Mouse (Mus musculus) heart, embryonic 15.5 days (tissue): ENCODE measurements around the gene Cldn14. TPM values are rescaled to one million over a fixed set of nuclear protein-coding genes. Genes with fewer than 3 reads are reported as not detected.

ENCODE experiments used
- ATAC-seq: fragments of 200-750 bp; cut with Nextera tagmentation; replicated peaks from 2 replicates; pipeline ENCODE4 v1.8.0; 2017; ENCODE audit warnings: low read depth, moderate TSS enrichment; ENCODE audit not compliant: insufficient number of reproducible peaks, insufficient read depth, low FRiP score
- H3K27ac ChIP-seq: fragments of 300-500 bp; sonication (generic); 2 replicates; pipeline ENCODE4 v1.5.1; 2015; ENCODE audit warnings: mild to moderate bottlenecking, inconsistent platforms
- H3K27me3 ChIP-seq: fragments of 300-500 bp; sonication (generic); 2 replicates; pipeline ENCODE4 v1.6.1; 2015; ENCODE audit warnings: inconsistent platforms
- H3K36me3 ChIP-seq: fragments of 300-500 bp; sonication (generic); 2 replicates; pipeline ENCODE4 v1.6.1; 2015; ENCODE audit warnings: mild to moderate bottlenecking, inconsistent platforms
- H3K4me1 ChIP-seq: fragments of 300-500 bp; sonication (generic); replicated peaks from 2 replicates; pipeline ENCODE4 v1.6.1; 2015; ENCODE audit warnings: inconsistent platforms
- H3K4me2 ChIP-seq: fragments of 300-500 bp; sonication (generic); 2 replicates; pipeline ENCODE4 v1.6.1; 2015; ENCODE audit warnings: inconsistent platforms, mild to moderate bottlenecking, moderate library complexity
- H3K4me3 ChIP-seq: fragments of 300-500 bp; sonication (generic); 2 replicates; pipeline ENCODE4 v1.5.1; 2015; ENCODE audit warnings: mild to moderate bottlenecking, inconsistent platforms
- H3K9ac ChIP-seq: fragments of 300-500 bp; sonication (generic); 2 replicates; pipeline ENCODE4 v1.6.1; 2015; ENCODE audit warnings: mild to moderate bottlenecking, inconsistent platforms
- H3K9me3 ChIP-seq: fragments of 300-500 bp; sonication (generic); replicated peaks from 2 replicates; pipeline ENCODE4 v1.6.1; 2016; ENCODE audit warnings: inconsistent platforms
- WGBS: fragments of 180-500 bp; shearing (Covaris S2); methylation state at CpG from one replicate; pipeline ENCODE4 v1.1.7; 2015; ENCODE audit warnings: mixed read lengths; 5-methylcytosine and 5-hydroxymethylcytosine counted together
- polyA plus RNA-seq: library from polyadenylated mRNA; unstranded; fragments of >200 nt; fragmentation: Nextera tagmentation; extraction: Ambion mirVana; gene quantifications from 2 replicates; pipeline ENCODE4 v1.2.1, GENCODE M21; 2015

Gene Cldn14
- polyA plus RNA-seq, 1 experiment from 2014 or later: not detected

DNA sequence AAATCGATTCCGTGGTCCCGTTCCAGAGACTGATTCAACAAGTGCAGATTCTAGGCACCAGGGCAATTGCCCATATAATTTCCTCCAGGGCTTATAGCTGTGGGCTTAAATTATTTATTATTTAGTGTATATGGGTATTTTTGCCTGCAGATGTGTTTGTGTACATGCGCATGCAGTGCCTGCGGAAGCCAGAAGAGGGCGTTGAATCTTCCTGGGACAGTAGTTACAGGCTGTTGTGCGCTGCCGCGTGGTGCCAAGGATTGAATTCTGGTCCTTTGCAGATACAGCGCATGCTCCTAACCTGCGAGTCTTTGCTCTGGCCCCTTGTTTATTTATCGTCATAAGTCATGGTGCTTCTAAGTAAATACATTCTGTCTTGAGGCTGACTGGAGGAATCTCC is 33.2 kb downstream of the Cldn14 start:
- Histone ChIP-seq H3K9me3 (no peaks in the 10 kb centered on the region), H3K27ac (no peak overlapping the region), H3K36me3 (no peaks in the 10 kb centered on the region), H3K27me3 (no peaks in the 10 kb centered on the region), H3K9ac (no peak overlapping the region), H3K4me2 (no peak overlapping the region), H3K4me1 (0 out of 2 replicates have a peak, but pooled peaks cover 2% of the 10 kb centered on the region), H3K4me3 (no peak overlapping the region)
- WGBS: 74% methylated on average over 12 of the region's 12 CpGs
- no peak for ATAC-seq

DNA sequence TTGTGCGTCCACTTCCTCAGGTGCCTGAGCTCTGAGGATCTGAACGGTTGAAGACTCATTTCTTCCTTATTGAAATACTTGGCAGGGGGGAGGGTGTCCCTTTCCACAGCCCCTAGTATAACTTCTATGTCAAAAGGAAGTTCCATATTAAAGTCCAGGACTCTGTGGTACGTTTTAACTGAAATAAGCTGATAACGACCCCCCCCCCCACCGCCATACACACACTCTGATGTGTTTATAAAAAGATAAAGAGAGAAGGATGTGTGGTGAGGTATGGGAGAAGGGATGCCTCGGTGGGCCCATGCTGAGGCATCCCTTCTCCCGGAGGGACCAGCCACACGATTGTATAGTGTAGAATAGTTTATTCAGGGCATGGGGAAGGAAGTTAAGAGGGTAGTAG is 34.4 kb downstream of the Cldn14 start:
- WGBS: 50% methylated on average over 8 of the region's 8 CpGs
- ATAC-seq: no peak
- Histone ChIP-seq H3K4me3 (no peak overlapping the region), H3K27ac (no peak overlapping the region), H3K27me3 (no peaks in the 10 kb centered on the region), H3K4me2 (no peak overlapping the region), H3K4me1 (0 out of 2 replicates have a peak, but pooled peaks cover 2% of the 10 kb centered on the region), H3K36me3 (no peaks in the 10 kb centered on the region), H3K9ac (no peak overlapping the region), H3K9me3 (no peaks in the 10 kb centered on the region)

DNA sequence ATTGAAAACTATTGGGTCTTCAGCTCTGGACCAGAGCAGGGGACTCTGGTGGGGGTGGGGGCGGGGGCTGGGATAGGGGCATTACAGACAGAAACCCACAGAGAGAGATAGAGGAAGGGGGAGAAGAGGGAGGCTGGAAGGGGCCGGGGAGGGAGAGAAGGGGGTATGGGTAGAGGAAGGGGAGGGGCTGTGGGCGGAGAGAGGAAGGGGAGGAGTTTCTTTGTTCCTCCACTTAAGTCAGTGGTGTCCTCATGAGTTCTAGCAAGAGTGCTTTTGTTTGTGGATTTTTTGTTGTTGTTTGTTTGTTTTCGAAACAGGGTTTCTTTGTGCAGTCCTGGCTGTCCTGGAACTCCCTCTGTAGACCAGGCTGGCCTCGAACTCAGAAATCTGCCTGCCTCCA is 35.1 kb downstream of the Cldn14 start:
- Histone ChIP-seq H3K27me3 (no peaks in the 10 kb centered on the region), H3K4me1 (0 out of 2 replicates have a peak, but pooled peaks cover 2% of the 10 kb centered on the region), H3K36me3 (no peaks in the 10 kb centered on the region), H3K9me3 (no peaks in the 10 kb centered on the region), H3K9ac (no peak overlapping the region), H3K4me3 (peak overlapping the region; percentile 33), H3K4me2 (peak overlapping the region; percentile 58), H3K27ac (no peak overlapping the region)
- WGBS: 36% methylated on average over 5 of the region's 5 CpGs
- no peak for ATAC-seq

DNA sequence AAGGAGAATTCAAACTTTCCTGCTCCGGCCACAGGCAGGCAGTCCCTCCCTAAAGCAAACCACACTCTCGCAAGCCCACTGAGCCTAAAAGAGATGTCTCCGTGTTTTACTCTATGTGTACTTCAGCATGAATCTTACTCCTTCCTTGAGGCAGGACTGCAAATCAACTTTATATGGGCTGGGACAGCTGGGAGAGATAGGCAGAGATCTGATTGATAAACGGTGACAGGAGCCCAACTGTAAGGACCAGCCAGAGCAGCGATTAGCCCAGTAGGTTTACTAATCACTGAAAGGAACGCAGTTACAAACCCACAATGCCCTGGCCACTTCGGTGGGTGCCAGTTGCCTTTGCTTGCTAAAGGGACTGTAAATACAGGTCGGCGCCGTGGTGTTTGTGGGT is 35.5 kb downstream of the Cldn14 start:
- WGBS: 19% methylated on average over 10 of the region's 10 CpGs
- ATAC-seq: no peak
- H3K36me3 ChIP-seq: no peaks in the 10 kb centered on the region
- H3K27me3 ChIP-seq: no peaks in the 10 kb centered on the region
- peak overlapping the region; percentile 33 for H3K4me3 ChIP-seq
- peak overlapping the region; percentile 58 for H3K4me2 ChIP-seq
- 0 out of 2 replicates have a peak, but pooled peaks cover 2% of the 10 kb centered on the region for H3K4me1 ChIP-seq
- H3K9ac ChIP-seq: no peak overlapping the region
- H3K27ac ChIP-seq: no peak overlapping the region
- H3K9me3 ChIP-seq: no peaks in the 10 kb centered on the region

DNA sequence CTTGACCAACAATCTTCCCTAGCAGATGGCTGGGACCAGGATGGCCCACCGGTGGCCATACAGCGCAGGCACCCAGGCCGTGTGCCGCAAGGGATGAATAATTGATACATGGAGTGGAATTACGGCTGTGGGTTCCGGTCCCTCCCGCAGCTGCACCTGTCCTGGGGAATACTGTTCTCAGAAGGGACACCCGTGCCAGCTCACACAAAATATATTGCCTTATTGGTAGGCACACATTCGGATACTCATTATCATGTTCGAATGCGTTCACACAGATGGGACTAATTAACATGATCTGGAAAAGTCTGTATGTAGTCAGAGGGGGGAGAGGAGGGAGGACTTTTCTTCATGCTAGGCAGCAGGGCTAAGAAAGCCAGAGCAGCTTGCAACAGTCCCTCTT is 37.6 kb downstream of the Cldn14 start:
- H3K36me3 ChIP-seq: no peaks in the 10 kb centered on the region
- H3K4me1 ChIP-seq: 0 out of 2 replicates have a peak, but pooled peaks cover 2% of the 10 kb centered on the region
- no peak overlapping the region for H3K4me2 ChIP-seq
- no peak overlapping the region for H3K4me3 ChIP-seq
- H3K9me3 ChIP-seq: no peaks in the 10 kb centered on the region
- WGBS: 83% methylated on average over 11 of the region's 11 CpGs
- ATAC-seq: no peak
- H3K27me3 ChIP-seq: no peaks in the 10 kb centered on the region
- H3K27ac ChIP-seq: no peak overlapping the region
- no peak overlapping the region for H3K9ac ChIP-seq

DNA sequence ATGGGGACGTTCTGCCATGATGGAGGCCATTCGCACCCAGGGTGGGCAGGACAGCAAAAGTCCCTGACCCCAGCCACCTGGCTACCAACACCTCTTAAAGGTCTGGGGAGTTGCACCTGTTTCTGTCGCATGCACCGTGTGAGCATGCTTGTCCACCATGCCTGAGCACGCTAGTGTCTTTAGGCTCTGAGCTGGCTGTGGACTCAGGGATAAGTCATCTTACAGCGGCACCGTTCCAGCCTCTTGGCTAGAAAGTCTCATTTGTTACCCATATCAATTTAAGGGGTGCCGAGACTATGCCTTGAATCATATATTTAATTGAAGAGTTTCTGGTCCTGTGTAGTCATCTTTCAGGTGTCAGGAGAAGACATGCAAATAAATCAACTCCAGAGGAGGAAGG is 40.7 kb downstream of the Cldn14 start:
- H3K9me3 ChIP-seq: no peaks in the 10 kb centered on the region
- H3K9ac ChIP-seq: no peak overlapping the region
- ATAC-seq: no peak
- H3K36me3 ChIP-seq: no peaks in the 10 kb centered on the region
- 0 out of 2 replicates have a peak, but pooled peaks cover under 1% of the 10 kb centered on the region for H3K4me1 ChIP-seq
- no peaks in the 10 kb centered on the region for H3K27me3 ChIP-seq
- no peak overlapping the region for H3K27ac ChIP-seq
- no peak overlapping the region for H3K4me2 ChIP-seq
- WGBS: 88% methylated on average over 8 of the region's 8 CpGs
- no peak overlapping the region for H3K4me3 ChIP-seq

DNA sequence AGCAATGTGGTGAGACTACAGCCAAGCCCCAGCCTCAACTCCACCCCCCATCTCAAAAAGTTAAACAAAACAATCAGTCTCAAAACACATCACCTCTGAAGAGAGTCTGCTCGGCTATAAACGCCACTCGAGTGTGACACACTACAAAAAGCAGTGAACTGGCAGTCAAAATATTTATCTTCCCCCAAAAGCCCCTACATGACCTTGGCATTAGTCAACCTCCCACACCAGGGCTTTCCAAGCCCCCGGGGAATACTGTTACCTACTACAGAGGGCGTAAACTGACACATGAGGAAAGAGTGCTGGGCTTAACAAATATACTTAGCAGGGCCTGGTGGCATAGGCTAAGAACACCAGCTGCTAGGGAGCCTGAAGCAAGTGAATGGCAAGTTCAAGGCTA is 46.4 kb downstream of the Cldn14 start:
- no peak overlapping the region for H3K4me2 ChIP-seq
- H3K9ac ChIP-seq: no peak overlapping the region
- no peaks in the 10 kb centered on the region for H3K4me1 ChIP-seq
- H3K27me3 ChIP-seq: no peaks in the 10 kb centered on the region
- H3K9me3 ChIP-seq: no peaks in the 10 kb centered on the region
- no peaks in the 10 kb centered on the region for H3K36me3 ChIP-seq
- WGBS: 45% methylated on average over 5 of the region's 5 CpGs
- no peak for ATAC-seq
- no peak overlapping the region for H3K4me3 ChIP-seq
- H3K27ac ChIP-seq: no peak overlapping the region

DNA sequence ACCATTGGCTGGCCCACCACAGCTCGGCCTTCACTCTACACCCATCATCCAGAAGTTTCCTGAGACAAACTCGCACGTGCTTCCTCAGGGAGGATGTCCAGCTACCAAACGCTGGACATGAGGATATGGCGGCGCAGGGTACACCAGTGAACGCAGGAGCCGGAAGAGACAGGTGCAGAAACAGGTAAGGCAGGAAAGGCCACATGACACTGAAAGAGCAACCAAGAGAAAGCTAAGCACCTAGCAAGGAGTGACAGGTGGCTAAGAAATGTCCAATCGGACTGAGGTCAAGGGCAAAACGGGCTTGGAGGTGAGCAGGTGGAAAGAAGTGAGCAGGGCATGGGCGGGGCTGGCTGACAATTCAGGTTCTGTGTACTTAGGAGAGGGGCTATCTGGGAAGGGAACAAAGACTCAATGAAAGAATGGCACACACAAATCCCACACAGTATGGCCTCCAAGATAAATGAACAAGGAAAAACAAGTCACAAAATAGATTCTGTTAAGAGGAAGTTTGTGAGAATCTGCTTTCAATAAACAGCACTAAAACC is 47.5 kb downstream of the Cldn14 start:
- Histone ChIP-seq H3K4me2 (no peak overlapping the region), H3K27me3 (no peaks in the 10 kb centered on the region), H3K4me3 (no peak overlapping the region), H3K4me1 (no peaks in the 10 kb centered on the region), H3K9ac (no peak overlapping the region), H3K9me3 (no peaks in the 10 kb centered on the region), H3K27ac (no peak overlapping the region), H3K36me3 (no peaks in the 10 kb centered on the region)
- no peak for ATAC-seq
- 77% methylated on average over 11 of the region's 11 CpGs for WGBS

DNA sequence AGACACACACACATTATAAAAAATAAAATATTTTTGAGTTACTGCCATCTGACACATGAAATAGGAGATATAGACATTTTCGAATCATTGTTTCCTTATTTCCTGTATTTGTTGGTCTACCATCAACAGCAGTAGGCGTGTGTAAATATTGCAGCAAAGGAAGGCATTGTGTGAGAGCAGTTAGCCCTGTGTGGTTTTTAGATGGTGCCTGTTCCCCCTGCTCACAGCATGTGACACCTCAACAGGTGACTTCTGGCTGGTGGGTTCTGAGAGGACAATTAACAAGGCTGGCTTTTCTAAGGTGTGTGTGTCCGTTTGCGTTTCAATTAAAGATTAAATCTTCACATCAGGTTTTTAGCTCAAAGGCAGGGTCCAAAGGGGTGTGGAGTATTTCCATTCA is 48.1 kb downstream of the Cldn14 start:
- H3K9me3 ChIP-seq: no peaks in the 10 kb centered on the region
- H3K36me3 ChIP-seq: no peaks in the 10 kb centered on the region
- no peak for ATAC-seq
- no peak overlapping the region for H3K9ac ChIP-seq
- no peak overlapping the region for H3K27ac ChIP-seq
- WGBS: 76% methylated on average over 4 of the region's 4 CpGs
- no peaks in the 10 kb centered on the region for H3K27me3 ChIP-seq
- H3K4me3 ChIP-seq: no peak overlapping the region
- H3K4me2 ChIP-seq: no peak overlapping the region
- H3K4me1 ChIP-seq: no peaks in the 10 kb centered on the region

DNA sequence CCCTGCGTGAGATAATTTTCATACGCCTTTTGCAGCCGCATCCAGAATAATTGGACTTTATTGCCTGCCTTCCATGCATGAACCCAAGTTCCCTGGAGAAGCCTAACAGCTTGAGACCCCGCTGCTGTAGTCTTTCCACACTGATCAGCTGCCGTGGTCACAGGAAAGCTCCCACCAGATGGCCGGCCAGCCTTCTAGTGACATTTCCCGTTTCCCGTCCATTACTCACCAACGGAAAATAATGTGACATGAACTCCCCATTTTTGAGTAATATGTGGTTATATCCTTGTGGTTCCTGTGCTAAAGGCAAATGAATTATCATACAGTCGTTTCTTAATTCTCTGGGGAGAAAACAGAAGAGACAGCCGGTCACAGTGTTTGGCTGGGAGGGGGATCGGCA is 51.2 kb downstream of the Cldn14 start:
- 61% methylated on average over 12 of the region's 12 CpGs for WGBS
- ATAC-seq: no peak
- Histone ChIP-seq H3K9me3 (no peaks in the 10 kb centered on the region), H3K27ac (no peak overlapping the region), H3K4me1 (no peaks in the 10 kb centered on the region), H3K4me3 (no peak overlapping the region), H3K36me3 (no peaks in the 10 kb centered on the region), H3K27me3 (no peaks in the 10 kb centered on the region), H3K9ac (no peak overlapping the region), H3K4me2 (no peak overlapping the region)

DNA sequence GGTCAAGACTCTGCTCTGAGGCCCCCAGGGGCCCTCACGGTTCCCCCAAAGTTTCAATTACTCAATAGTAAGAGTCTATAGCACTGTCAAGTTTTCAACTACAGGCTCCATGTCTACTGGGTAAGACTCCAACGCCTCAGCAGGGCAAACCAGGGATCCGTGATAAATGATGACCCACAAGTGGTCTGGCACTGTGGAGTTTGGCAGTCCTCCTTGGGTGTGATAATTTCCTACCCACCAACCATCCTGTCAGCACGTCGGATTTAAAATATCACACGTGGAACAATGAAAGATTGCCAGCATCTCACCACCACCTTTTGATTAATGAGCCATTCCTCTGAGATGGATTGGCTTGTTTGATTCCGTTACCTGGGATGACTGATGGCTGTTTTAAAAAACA is 51.7 kb downstream of the Cldn14 start:
- H3K27me3 ChIP-seq: no peaks in the 10 kb centered on the region
- ATAC-seq: no peak
- H3K4me2 ChIP-seq: no peak overlapping the region
- H3K9ac ChIP-seq: no peak overlapping the region
- no peak overlapping the region for H3K27ac ChIP-seq
- no peaks in the 10 kb centered on the region for H3K9me3 ChIP-seq
- H3K36me3 ChIP-seq: no peaks in the 10 kb centered on the region
- H3K4me1 ChIP-seq: no peaks in the 10 kb centered on the region
- H3K4me3 ChIP-seq: no peak overlapping the region
- 67% methylated on average over 7 of the region's 7 CpGs for WGBS

DNA sequence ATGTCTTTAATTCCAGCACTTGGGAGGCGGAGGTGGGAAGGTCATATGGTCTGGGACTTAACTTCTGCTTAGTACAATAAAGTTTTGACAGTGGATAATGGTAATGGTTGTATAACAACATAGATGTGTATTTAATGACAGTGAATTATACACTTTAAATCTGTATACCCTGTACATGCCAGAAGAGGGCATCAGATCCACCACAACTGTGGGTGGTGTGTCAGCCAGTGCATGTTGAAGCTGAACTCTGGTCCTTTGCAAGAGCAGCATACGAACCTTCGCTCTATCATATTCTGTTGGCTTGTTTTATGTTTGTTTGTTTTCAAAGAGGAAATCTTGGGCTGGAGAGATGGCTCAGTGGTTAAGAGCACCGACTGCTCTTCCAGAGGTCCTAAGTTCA is 61.2 kb downstream of the Cldn14 start:
- H3K9me3 ChIP-seq: no peaks in the 10 kb centered on the region
- 86% methylated on average over 4 of the region's 4 CpGs for WGBS
- H3K4me1 ChIP-seq: no peaks in the 10 kb centered on the region
- H3K4me2 ChIP-seq: no peak overlapping the region
- H3K27ac ChIP-seq: no peak overlapping the region
- no peak overlapping the region for H3K4me3 ChIP-seq
- no peak overlapping the region for H3K9ac ChIP-seq
- H3K27me3 ChIP-seq: peaks cover 18% of the 10 kb centered on the region
- no peaks in the 10 kb centered on the region for H3K36me3 ChIP-seq
- ATAC-seq: no peak
